Mouse (Mus musculus) heart, embryonic 16.5 days (tissue): ENCODE results near the gene Ager. TPM values are rescaled to one million over a fixed set of nuclear protein-coding genes. Genes with fewer than 3 reads are reported as not detected.

ENCODE experiments used
- ATAC-seq: fragments of 200-750 bp; cut with Nextera tagmentation; replicated peaks from 2 replicates; pipeline ENCODE4 v1.8.0; 2017; ENCODE audit warnings: moderate number of reproducible peaks; ENCODE audit not compliant: insufficient read depth, low FRiP score; ENCODE audit errors: extremely low read depth
- H3K27ac ChIP-seq: fragments of 300-500 bp; sonication (generic); 2 replicates; pipeline ENCODE4 v1.5.1; 2014; ENCODE audit warnings: mild to moderate bottlenecking, low read length, control low read depth, moderate library complexity
- H3K27me3 ChIP-seq: fragments of 300-500 bp; sonication (generic); 2 replicates; pipeline ENCODE4 v1.6.1; 2014; ENCODE audit warnings: low read length, mixed read lengths; ENCODE audit not compliant: control insufficient read depth, insufficient read depth
- H3K36me3 ChIP-seq: fragments of 300-500 bp; sonication (generic); 2 replicates; pipeline ENCODE4 v1.6.1; 2014; ENCODE audit not compliant: control insufficient read depth, insufficient read depth
- H3K4me1 ChIP-seq: fragments of 300-500 bp; sonication (generic); 2 replicates; pipeline ENCODE4 v1.6.1; 2014; ENCODE audit warnings: low read length, mixed read lengths; ENCODE audit not compliant: control insufficient read depth, insufficient read depth
- H3K4me2 ChIP-seq: fragments of 300-500 bp; sonication (generic); 2 replicates; pipeline ENCODE4 v1.6.1; 2014; ENCODE audit warnings: low read depth, mild to moderate bottlenecking, control low read depth, low read length
- H3K4me3 ChIP-seq: fragments of 300-500 bp; sonication (generic); 2 replicates; pipeline ENCODE4 v1.5.1; 2014; ENCODE audit warnings: mild to moderate bottlenecking, control low read depth, low read length
- H3K9ac ChIP-seq: fragments of 300-500 bp; sonication (generic); 2 replicates; pipeline ENCODE4 v1.6.1; 2014; ENCODE audit warnings: low read length, control low read depth
- H3K9me3 ChIP-seq: fragments of 300-500 bp; sonication (generic); replicated peaks from 2 replicates; pipeline ENCODE4 v1.6.1; 2016; ENCODE audit warnings: low read length; ENCODE audit not compliant: control insufficient read depth
- WGBS: fragments of 180-500 bp; shearing (Covaris S2); extraction: QIAGEN DNeasy Blood & Tissue Kit; methylation state at CpG from one replicate; pipeline ENCODE4 v1.1.7; 2014; 5-methylcytosine and 5-hydroxymethylcytosine counted together
- polyA plus RNA-seq: library from polyadenylated mRNA; unstranded; fragments of >200 nt; fragmentation: Nextera tagmentation; extraction: Ambion mirVana; gene quantifications from 2 replicates; pipeline ENCODE4 v1.2.1, GENCODE M21; 2015

The Ager gene
- polyA plus RNA-seq, 1 experiment from 2014 or later: 4.7 TPM

DNA sequence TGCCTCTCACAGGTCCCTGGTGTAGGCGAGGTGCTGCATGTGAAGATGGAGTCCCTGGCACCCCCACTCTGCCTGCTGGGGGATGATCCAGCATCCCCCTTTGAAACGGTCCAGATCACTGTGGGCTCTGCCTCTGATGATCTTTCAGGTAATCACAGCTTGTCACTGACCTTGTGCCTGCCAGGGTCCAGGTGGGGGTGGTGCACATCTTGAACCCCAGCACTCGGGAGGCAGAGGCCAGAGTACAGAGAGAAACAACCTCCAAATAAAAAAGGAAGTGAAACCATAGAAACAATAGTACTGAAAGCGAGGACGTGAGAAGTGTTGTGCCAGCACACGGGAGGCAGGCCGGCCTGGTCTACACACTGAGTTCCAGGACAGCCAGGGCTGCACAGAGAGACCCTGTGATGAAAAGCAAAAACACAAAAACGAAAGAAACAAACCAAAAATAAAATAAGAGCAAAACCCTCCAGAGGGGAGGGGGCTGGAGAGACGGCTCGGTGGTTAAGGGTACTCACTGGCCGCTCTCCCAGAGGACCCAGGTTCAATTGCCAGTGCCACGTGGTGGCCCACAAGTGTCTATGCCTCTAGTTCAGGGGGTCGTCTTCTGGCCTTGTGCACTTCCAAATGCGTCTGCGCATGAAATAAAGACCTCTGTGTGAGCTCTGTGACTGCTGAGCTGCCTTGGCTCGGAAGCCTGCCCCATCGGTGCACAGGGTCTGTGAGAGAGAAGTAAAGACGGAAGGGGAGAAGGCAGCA, 51.6 kb downstream of the Ager start:
- peaks cover 15% of the 10 kb centered on the region for H3K36me3 ChIP-seq
- ATAC-seq: no peak
- no peak overlapping the region for H3K9ac ChIP-seq
- no peak overlapping the region for H3K4me2 ChIP-seq
- peaks cover 18% of the 10 kb centered on the region for H3K4me1 ChIP-seq
- WGBS: 86% methylated on average over 18 of the region's 18 CpGs
- no peak overlapping the region for H3K27ac ChIP-seq
- H3K9me3 ChIP-seq: no peaks in the 10 kb centered on the region
- H3K4me3 ChIP-seq: no peak overlapping the region
- H3K27me3 ChIP-seq: no peaks in the 10 kb centered on the region

Other genes starting within 250 kb of the Ager start
- 0.09 TPM in 1 of 2 replicates, not detected in the other for gene Btnl2, start 243.0 kb upstream of the Ager start, polyA plus RNA-seq
- gene Btnl1, start 220.7 kb upstream of the Ager start, polyA plus RNA-seq: 0.18 TPM in 1 of 2 replicates, not detected in the other
- gene BC051142, start 199.0 kb upstream of the Ager start, polyA plus RNA-seq: not detected in 2 replicates
- gene Btnl4, start 120.5 kb upstream of the Ager start, polyA plus RNA-seq: 0.08 TPM in 1 of 2 replicates, not detected in the other
- gene Btnl6, start 80.5 kb upstream of the Ager start, polyA plus RNA-seq: 0.26 TPM in 1 of 2 replicates, not detected in the other
- gene Notch4, start 33.6 kb upstream of the Ager start, polyA plus RNA-seq: 4.8 and 9.0 TPM in 2 replicates
- gene Gpsm3, start 8.1 kb upstream of the Ager start, polyA plus RNA-seq: 11.3 and 18.5 TPM in 2 replicates
- gene Pbx2, start 6.6 kb upstream of the Ager start, polyA plus RNA-seq: 4.8 and 5.4 TPM in 2 replicates
- 113 and 114 TPM in 2 replicates for gene Rnf5, start 5.8 kb downstream of the Ager start, polyA plus RNA-seq
- 47.9 and 53.5 TPM in 2 replicates for gene Agpat1, start 6.4 kb downstream of the Ager start, polyA plus RNA-seq
- 1.8 and 2.0 TPM in 2 replicates for gene Egfl8, start 18.1 kb downstream of the Ager start, polyA plus RNA-seq
- 26.7 and 27.3 TPM in 2 replicates for gene Ppt2, start 30.6 kb downstream of the Ager start, polyA plus RNA-seq
- gene Prrt1, start 31.7 kb downstream of the Ager start, polyA plus RNA-seq: 0.64 and 2.1 TPM in 2 replicates
- 11.7 and 12.3 TPM in 2 replicates for gene Fkbpl, start 46.9 kb downstream of the Ager start, polyA plus RNA-seq
- 45.7 and 46.7 TPM in 2 replicates for gene Atf6b, start 49.3 kb downstream of the Ager start, polyA plus RNA-seq
- gene Tnxb, start 72.7 kb downstream of the Ager start, polyA plus RNA-seq: 2.5 and 2.8 TPM in 2 replicates
- 0.25 and 0.34 TPM in 2 replicates for gene C4b, start 146.0 kb downstream of the Ager start, polyA plus RNA-seq
- gene Cyp21a1, start 206.7 kb downstream of the Ager start, polyA plus RNA-seq: not detected in 2 replicates
- gene Stk19, start 239.1 kb downstream of the Ager start, polyA plus RNA-seq: 17.1 and 24.4 TPM in 2 replicates
- 37.7 and 38.6 TPM in 2 replicates for gene Dxo, start 239.2 kb downstream of the Ager start, polyA plus RNA-seq